Mouse (Mus musculus) spleen, postnatal 10 days (tissue): ENCODE measurements at regions not wholly inside any gene's neighbourhood (a gene's known extent, or its start where the extent isn't known, plus 50 kb on each side); places are given as distances from the start of the nearest gene placed in this dataset.

Experiments
- DNase-seq, 2 experiments: peaks; one replicate each; pipeline ENCODE4 v3.0.0; 2021 to 2022; ENCODE audit warnings: low spot score in 2 of 2

DNA sequence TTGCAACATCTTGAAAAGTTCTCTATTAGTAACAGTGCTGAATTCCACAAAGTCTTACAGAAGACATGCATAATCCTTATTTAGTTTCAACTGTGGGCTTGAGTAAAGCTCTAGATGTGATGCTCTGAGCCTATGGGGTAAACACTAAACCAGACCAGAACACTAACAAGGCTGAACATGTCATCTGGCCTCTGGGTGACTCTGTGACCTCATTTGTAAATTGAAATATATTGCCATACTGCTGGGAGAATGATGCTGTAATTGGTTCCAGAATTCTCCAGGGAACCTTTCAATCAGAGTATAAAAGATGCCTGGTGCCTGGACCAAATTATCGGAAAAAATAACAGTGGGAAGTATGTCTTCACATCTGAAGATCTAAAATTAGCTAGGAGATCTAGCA lies 309.9 kb upstream of the Megf9 start:
- DNase-seq: no peak

DNA sequence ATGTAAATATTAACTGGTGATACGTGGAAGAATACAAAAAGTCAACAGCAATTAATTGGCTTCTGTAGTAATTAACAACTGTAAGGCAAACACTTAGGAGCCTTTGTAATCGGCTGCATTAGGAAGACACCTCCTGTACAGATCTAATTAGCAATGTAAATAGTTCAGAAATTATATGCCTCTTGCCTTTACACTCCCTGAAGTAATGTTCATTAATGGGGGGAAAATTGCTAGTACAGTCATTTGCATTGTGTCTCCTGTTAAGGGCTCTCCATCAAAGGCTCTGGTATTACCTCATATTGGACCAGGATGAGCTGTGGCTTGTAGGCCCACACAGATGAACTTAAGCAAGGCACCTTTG lies 276.1 kb upstream of the Megf9 start:
- no peak for DNase-seq

DNA sequence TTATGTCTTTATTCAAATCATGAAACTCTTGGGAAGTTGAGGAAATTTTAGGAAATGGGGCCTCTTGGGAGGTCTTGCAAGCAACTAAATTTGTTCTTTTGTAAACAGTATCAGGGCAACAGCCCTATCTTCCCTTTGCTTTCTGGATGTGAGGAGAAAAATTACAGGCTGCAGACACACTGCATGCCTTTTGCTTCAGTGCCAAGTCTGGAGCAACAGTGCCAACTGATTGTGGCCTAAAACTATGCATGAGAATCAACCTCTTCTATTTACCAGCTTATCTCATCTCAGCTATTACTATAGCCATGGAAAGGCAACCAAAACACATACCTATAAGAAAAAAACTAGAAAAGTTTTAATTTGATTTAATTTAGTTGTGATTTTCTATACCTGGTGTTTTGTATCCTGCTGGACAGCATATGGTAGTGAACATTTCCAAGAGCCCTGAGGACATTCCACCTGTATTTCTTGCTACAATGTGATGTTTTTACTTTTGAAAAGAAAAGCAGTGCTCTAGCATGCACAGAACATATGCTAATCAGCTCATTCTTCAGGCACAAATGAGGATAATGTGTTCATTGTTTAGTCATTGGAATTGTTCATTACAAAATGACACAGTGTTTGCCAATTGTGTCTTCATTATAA lies 275.6 kb upstream of the Megf9 start:
- no peak for DNase-seq

DNA sequence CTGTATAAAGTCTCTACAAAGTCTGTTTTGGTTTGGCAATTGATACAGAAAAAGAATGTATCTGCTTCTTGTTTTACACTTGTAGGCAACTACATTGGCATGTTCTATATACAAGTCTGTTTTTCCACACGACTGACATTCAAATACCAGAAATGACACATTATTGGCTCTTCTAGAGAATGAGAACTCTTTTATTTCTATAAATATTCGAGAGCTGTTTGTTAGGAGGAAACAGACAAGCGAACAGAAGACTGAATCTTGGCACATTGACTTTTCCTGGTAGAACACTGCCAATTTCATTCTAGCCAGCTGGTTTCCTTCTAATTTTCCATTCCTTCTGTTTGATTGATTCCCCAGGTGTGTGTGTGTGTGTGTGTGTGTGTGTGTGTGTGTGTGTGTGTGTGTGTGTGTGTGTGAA lies 270.1 kb upstream of the Megf9 start:
- DNase-seq: no peak

DNA sequence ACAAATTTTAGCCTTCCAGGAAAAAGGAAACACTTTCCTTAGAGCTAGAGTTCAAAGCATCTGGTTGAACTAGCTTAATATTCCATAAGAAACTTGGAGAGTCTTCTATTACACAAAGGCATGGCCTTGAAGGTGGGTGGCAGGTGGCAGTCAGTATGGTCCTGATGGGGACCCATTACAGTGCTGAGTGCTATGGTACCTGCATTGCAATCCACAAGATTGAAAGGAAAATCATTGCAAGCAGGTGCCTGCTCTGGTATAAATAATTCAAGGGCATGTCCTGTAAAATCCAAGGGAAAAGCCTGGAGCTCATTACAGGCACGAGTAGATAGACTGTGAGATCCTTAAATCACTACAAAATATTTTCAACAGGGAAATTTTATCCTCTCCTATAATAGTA lies 263.7 kb upstream of the Megf9 start:
- no peak for DNase-seq

DNA sequence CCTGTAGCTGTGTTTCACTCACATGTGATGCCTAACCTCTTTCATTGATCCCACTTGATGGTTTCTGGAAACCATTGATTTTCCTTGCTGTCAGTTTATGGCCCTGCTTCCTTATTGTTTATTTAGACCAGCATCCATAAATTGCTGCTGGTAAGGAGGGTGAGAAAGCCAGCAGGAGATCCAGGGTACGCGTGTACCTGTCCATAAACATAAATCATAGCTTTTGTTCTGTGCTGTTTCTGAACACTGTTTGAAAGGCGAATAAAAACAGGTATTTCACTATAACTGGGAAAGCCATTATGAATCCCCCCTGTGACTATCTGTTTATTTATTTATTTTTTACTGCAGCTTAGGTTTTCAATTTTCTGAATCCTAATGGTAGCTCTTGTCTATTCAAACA lies 263.1 kb upstream of the Megf9 start:
- no peak for DNase-seq

DNA sequence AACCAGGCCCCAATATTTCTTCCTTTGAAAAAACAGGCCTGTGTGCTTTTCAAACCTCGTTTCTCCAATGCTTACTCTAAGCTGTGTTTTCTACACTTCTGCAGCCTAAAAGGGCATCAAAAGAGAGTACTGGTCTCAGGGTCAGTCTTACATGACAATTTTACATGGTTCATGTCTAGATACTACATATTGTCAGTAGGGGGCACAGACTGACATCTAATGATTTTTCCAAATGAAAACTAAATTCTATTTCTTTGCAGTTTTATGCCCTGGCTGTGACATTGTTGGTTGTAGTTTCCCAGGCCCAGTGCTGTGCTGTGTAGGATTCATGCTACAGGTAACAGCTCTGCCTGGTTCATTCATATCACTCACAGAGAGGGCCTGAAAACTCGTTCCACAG lies 248.7 kb upstream of the Megf9 start:
- DNase-seq: no peak

DNA sequence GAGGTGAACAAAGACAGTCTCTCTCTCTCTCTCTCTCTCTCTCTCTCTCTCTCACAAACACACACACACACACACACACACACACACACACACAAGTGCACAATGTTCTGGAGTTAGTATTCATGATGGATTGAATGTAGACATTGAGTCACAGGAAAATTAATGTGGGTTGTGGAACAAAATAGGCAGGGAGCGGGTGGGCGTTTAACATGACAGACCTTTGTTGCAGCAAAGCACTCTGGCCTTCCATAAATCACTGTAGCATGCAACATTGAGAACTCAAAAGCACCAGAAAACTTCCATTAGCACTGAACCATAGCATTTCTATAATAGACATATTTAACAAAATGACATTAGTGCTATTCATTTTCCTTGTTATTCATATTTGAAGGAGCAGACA lies 246.8 kb upstream of the Megf9 start:
- no peak for DNase-seq

DNA sequence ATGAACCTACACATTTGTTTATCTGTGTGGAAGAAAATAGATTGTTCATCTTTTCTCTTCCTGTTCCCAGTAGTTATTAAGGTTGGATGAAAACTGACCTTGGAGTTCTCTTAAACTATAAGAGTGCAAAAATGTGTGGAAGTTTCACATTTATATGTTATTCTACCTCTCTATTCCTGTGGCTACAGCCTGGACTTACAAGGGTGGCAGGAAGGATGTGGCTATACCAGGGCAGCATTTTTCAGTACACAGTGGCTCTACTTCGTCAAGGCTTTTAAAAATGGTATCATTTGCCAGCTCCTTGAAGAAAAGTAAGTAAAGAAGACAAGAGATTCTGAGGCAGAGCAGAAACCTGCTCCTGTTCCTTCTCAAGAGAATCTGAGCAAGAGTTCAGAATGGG lies 241.5 kb upstream of the Megf9 start:
- no peak for DNase-seq

DNA sequence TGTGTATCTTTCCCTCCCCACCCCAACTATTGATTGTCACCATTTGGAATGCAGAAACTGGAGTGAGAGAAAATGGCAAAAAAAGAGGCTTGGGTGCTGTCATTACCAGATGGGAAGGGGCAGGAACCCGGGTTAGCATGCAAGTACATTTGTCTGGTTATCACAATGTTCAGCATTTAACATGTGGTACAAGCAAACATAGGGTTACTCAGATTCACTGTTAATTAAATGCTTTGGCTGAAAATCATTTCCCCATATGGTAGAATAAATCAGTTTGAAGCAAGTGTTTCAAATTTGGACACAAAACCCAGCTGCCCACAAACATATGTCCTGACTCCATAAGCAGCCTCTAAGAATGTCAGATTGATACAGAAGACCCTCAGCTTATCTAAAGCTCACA lies 208.6 kb upstream of the Megf9 start:
- no peak for DNase-seq

DNA sequence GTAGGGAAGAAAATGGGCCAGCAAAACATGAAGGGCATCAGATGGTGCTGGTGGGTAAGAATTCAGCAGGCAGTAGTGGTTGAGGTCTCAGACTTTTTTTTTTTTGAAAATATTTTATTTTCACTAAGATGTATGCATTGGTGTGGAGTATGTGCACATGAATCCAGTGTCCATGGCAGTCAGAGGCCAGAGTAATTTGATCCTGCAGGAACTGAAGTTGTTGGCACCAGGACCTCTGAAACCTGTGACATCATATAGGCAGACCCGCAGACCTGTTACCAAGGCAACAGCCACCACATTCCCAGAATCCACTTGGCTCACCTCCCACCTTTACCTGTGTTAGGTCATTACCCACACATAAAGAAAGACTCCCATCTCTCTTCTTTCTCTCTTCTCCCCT lies 207.2 kb upstream of the Megf9 start:
- no peak for DNase-seq

DNA sequence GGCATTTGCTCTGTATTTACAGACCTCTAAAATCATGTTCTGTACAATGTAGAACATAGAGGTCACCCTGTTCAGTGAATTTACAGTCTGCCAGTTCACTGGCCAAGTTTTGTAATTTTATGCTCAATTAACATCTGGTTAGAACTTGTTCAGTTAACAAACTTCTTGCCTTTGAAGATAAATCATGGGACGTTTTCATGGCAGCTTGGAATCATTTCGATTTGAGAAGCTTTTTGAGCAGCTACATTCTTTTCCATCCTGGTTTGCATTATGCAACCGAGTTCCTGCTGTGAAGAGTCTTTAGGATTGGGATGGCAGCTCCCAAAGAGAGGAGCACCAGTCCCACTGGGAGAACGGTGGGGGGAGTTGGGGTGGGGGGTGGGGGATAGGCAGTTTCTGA lies 206.3 kb upstream of the Megf9 start:
- DNase-seq: no peak

DNA sequence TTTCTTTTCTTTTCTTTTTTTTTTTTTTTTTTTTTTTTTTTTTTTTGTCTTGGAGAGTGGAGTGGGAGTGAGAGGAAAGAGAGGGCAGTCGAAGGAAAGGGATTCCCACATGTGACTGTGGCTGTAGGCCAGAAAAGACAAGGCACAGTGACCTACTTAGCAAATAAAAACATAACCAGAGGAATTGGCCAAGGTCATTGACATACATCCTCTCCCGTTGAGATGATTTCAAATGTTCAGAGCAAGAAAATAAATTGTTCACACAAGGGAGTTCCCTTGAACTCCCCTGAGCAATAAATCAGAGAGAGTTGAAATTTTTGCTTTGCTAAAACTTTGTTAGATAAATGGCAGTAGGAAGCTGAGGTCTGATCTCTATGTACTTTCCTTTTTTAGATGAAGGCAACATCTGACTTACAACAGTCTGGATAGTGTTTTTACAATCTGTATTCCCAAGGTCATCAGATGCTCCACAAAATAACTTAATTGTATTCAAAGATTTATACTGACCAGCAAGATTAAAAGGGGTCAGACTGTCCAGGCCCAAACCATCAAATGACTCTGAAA lies 174.4 kb upstream of the Megf9 start:
- no peak for DNase-seq

DNA sequence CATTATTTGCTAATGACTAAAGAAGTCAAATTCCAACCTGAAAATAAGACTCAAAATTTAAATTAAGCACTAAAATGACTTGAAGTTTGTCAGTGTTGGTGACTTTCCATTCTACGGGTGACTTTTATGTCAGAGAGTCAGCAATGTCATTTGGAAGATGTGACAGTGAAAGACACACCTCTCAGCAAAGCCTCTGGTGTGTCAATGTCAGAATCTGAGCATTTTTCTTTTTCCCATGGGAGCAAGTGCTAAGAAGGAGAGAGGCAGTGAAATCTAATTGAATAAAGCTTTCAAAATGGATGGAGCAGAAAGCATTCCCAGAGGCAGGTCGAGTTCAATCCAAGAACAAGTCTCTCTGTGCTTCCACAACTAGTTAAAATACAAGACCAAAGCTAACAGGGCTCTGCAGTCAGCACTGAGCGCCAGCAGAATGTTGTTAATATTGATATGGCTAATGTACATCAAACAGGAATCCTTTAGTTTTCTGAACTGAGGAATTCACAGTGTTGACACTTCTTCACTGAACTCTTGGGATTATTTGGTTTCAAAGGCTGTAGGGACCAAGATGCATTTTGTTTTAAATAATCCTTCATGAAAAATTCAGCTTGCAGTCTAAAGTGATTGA lies 170.4 kb upstream of the Megf9 start:
- no peak for DNase-seq

DNA sequence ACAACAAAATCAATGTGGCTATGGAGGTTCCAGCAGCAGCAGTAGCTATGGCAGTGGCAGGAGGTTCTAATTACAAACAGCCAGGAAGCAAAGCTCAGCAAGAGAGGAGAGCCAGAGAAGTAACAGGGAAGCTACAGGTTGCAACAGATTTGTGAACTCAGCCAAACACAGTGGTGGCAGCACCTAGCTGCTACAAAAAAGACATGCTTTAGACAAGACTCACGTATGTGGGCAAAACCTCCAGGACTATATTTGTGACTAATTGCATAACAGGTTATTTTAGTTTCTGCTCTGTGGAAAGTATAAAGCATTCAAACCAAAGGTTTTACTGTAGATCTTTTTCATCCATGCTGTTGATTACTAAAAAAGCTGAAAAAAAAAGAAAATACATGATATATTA lies 166.1 kb upstream of the Megf9 start:
- no peak for DNase-seq

DNA sequence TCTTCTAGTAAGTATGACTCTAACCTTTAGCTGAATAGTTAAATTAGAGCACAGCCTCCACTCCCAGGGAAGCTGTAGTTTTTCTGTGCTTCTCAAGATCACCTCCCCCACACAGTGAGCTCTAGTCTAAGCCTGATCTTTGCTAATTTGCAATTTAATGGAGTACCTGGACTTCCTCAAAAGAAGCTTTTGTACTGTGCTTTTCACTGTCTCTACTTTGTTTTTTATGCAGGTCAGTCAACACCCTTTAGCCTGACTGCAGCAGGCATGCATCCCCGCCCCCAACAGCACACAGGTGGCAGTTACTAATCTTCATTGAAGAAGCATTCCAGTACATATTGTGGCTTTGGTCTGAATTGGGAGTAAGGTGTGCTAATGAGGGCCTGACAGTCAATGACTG lies 129.4 kb upstream of the Megf9 start:
- DNase-seq: no peak

DNA sequence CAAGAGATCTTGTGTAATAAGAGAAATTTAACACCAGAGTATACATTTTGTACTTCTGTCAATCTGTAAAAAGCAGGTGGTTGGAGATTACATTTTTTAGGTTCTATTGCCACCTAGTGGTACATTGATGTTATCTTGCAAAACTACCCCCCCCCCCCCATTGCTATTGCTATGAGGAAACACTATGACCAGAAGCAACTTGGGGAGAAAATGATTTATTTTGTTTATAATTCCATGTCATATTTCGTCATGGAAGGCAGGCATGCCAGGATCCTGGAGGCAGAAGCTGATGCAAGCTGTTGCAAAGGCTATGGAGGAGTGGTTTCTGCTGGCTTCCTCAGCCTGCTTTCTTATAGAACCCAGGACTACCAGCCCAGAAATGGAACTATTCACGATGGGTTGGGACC lies 86.6 kb upstream of the Megf9 start:
- no peak for DNase-seq

DNA sequence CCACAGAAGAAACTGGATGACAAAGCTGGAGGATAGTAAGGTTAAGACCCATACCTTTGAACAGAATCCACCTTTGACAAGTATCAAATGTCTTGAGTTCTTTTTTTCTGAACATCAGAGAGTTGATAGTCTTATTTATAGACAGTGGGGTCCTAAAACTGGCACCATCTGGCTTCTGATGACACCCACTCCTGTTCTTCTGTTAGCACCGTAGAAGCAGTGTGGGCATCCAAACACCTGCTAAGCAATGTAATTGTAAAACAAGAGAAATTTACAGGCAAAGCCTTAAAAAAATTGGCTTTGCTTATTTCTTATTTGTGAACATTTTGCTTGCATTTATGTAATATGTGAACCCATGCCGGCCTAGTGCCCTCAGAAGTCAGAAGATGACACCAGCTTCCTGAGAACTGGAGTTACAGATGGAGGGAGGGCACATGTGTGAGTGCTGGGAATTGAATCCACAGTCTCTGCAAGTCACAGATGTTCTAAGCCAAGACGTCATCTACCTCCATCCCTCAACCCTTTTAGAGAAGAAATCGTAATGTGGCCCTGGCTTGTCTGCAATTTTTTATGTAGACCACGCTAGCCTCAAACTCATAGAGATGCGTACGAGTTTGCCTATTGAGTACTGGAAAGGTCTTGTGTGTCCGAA lies 85.0 kb upstream of the Megf9 start:
- no peak for DNase-seq

DNA sequence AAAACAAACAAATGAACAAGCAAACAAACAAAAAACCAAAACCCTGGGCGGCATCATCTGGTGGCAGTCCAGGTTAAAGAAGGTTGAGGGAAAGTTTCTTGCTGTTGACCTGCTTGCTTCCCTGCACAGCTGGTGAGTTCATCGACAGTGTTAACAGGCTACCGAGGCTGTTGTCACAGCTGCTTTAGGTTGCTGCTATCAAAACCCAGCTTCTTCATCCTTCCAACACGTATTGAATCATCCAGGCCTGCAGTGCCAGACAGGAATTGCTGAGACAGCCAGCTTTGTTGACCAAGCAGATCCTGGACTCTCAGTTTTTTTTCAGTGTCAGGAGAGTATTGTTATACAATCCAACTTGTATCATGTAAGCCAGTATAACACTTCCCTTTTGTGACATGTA lies 81.0 kb upstream of the Megf9 start:
- no peak for DNase-seq

DNA sequence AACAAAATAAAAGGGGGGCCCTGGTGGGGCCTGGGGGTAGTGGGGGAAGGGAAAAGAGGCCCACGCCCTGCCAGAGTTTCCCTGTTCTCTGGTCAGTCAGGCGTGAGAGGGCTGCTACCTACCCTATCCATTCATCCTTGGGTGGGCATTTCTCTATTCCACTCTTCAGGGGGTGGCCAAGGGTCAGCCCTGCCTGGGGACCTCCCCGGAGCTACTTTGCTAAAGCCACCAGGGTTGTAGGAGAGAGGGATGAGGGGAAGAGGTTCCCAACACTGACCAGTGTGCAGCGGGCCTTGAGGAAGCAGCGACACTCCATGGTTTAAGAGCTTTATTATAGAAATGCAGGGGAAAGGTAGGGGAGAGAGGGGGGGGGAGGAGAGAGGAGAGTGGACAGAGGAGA lies 79.6 kb upstream of the Megf9 start:
- DNase-seq: no peak

DNA sequence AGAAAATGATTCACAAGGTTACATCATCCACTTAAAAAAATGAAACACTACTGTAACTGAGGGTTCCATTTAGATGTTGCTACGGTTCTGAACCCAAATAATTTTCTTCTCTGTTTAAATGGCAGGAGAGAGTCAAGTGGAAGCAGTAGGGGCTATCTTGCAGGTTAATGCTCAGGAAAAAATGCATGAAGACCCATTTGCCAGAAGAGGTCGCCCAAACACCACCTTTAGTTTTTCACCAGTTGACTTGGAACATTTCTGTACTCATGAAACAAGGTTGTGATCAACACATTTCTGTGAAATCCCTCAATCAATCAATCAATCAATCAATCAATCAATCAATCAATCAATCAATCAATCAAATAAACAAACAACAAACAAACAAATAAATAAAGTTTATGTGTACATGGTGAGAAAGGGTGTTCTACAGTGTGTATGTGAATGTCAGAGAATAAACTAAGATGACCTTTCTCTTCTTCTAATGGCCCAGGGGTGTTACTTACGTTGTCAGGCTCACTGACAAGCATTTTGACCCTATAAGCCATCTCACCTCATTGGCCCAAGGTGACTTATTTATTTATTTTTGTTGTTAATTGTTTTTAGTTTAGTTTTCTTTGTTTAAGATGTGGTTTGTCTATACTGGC lies 68.5 kb upstream of the Megf9 start:
- peak in 1 of 2 experiments; percentile 20 for DNase-seq

DNA sequence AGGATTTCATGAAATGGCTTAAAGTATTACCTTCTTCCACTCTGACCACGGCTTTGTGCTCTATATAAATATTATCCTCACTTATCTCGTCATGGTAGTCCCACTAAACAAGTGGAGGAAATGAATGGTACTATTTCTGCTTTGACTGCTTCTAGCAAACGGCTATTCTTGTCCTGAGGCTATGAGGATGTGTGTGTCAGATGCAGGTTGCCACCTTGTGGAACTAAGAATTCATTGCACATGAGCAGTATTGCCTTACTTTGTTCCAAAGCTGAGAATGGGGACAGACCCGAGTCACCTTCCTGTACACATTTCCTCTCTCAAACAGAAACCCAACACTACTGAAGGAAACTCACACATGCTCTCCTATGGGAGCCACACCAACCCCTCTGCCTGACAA lies 66.5 kb upstream of the Megf9 start:
- DNase-seq: no peak
